Mouse (Mus musculus) myocyte (in vitro differentiated cells): ENCODE measurements at regions not wholly inside any gene's neighbourhood (a gene's known extent, or its start where the extent isn't known, plus 50 kb on each side); places are given as distances from the start of the nearest gene placed in this dataset.

ENCODE experiments used
- MAX ChIP-seq: IDR thresholded peaks from one replicate; pipeline ENCODE4 v1.6.1; 2011; ENCODE audit warnings: low read depth, mild to moderate bottlenecking, control low read depth
- POLR2A ChIP-seq: IDR thresholded peaks from one replicate; pipeline ENCODE4 v1.6.1; 2011; ENCODE audit warnings: low read depth, mild to moderate bottlenecking, control low read depth, moderate library complexity; ENCODE audit not compliant: insufficient read length
- POLR2AphosphoS2 ChIP-seq: IDR thresholded peaks from one replicate; pipeline ENCODE4 v1.6.1; 2011; ENCODE audit warnings: low read depth, control low read depth; ENCODE audit not compliant: insufficient read length
- USF1 ChIP-seq: IDR thresholded peaks from one replicate; pipeline ENCODE4 v1.6.1; 2011; ENCODE audit warnings: low read depth, mild to moderate bottlenecking, control low read depth, moderate library complexity

GRCm38 (mm10) chr4:94007088-94007768 lies 549.1 kb upstream of the Gm10306 start:
- TF ChIP-seq MAX (no peak), POLR2A (no peak), USF1 (no peak), POLR2AphosphoS2 (no peak)
